Mouse (Mus musculus): Measurements from ENCODE around the gene Usp54. TPM values are rescaled to one million over a fixed set of nuclear protein-coding genes. Genes with fewer than 3 reads are reported as not detected.
"Not testable (repeated sequence)": the region's sequence is repeated elsewhere in the genome, so short reads cannot be mapped to it uniquely, and the experiment has no call there.

The Usp54 gene
- total RNA-seq, 1 experiment from 2014 or later: 0.57 TPM

GRCm38 (mm10) chr14:20658326-20658725 lies 17.5 kb upstream of the Usp54 start:
- ATAC-seq (replicated peaks; ENCODE audit: insufficient number of reproducible peaks, low FRiP score, low TSS enrichment, poor library complexity, severe bottlenecking): no peak

GRCm38 (mm10) chr14:20656361-20656760 lies 15.5 kb upstream of the Usp54 start, which contains the start of gene Myoz1:
Gene Myoz1, minus strand, starts transcription at chr14:20656540.
- no peak for ATAC-seq (replicated peaks; ENCODE audit: insufficient number of reproducible peaks, low FRiP score, low TSS enrichment, poor library complexity, severe bottlenecking)

GRCm38 (mm10) chr14:20655731-20656130 lies 14.9 kb upstream of the Usp54 start:
- no peak for ATAC-seq (replicated peaks; ENCODE audit: insufficient number of reproducible peaks, low FRiP score, low TSS enrichment, poor library complexity, severe bottlenecking)

GRCm38 (mm10) chr14:20654690-20655421 lies 14.0 kb upstream of the Usp54 start:
- ATAC-seq (replicated peaks; ENCODE audit: insufficient number of reproducible peaks, low FRiP score, low TSS enrichment, poor library complexity, severe bottlenecking): peak; percentile 76

- no peak for ATAC-seq (replicated peaks; ENCODE audit: insufficient number of reproducible peaks, low FRiP score, low TSS enrichment, poor library complexity, severe bottlenecking)
Measured at GRCm38 (mm10) chr14:20651722-20652256, 10.9 kb upstream of the Usp54 start.

GRCm38 (mm10) chr14:20651000-20651399 lies 10.1 kb upstream of the Usp54 start:
- ATAC-seq (replicated peaks; ENCODE audit: insufficient number of reproducible peaks, low FRiP score, low TSS enrichment, poor library complexity, severe bottlenecking): no peak

- ATAC-seq (replicated peaks; ENCODE audit: insufficient number of reproducible peaks, low FRiP score, low TSS enrichment, poor library complexity, severe bottlenecking): no peak
Measured at GRCm38 (mm10) chr14:20646381-20646780, 5.5 kb upstream of the Usp54 start.

GRCm38 (mm10) chr14:20645547-20645946 lies 4.7 kb upstream of the Usp54 start:
- ATAC-seq (replicated peaks; ENCODE audit: insufficient number of reproducible peaks, low FRiP score, low TSS enrichment, poor library complexity, severe bottlenecking): no peak

GRCm38 (mm10) chr14:20641438-20641875 lies 594 bp upstream of the Usp54 start:
- no peak for ATAC-seq (replicated peaks; ENCODE audit: insufficient number of reproducible peaks, low FRiP score, low TSS enrichment, poor library complexity, severe bottlenecking)

- no peak for ATAC-seq (replicated peaks; ENCODE audit: insufficient number of reproducible peaks, low FRiP score, low TSS enrichment, poor library complexity, severe bottlenecking)
Measured at GRCm38 (mm10) chr14:20639918-20640619, 794 bp downstream of the Usp54 start.

GRCm38 (mm10) chr14:20638702-20639101 lies 2.2 kb downstream of the Usp54 start:
- no peak for ATAC-seq (replicated peaks; ENCODE audit: insufficient number of reproducible peaks, low FRiP score, low TSS enrichment, poor library complexity, severe bottlenecking)

GRCm38 (mm10) chr14:20637818-20638574 lies 2.9 kb downstream of the Usp54 start:
- no peak for ATAC-seq (replicated peaks; ENCODE audit: insufficient number of reproducible peaks, low FRiP score, low TSS enrichment, poor library complexity, severe bottlenecking)

- ATAC-seq (replicated peaks; ENCODE audit: insufficient number of reproducible peaks, low FRiP score, low TSS enrichment, poor library complexity, severe bottlenecking): not testable (repeated sequence)
Measured at GRCm38 (mm10) chr14:20636968-20637367, 3.9 kb downstream of the Usp54 start.

- no peak for ATAC-seq (replicated peaks; ENCODE audit: insufficient number of reproducible peaks, low FRiP score, low TSS enrichment, poor library complexity, severe bottlenecking)
Measured at GRCm38 (mm10) chr14:20635546-20635945, 5.3 kb downstream of the Usp54 start.

GRCm38 (mm10) chr14:20631253-20631652 lies 9.6 kb downstream of the Usp54 start:
- no peak for ATAC-seq (replicated peaks; ENCODE audit: insufficient number of reproducible peaks, low FRiP score, low TSS enrichment, poor library complexity, severe bottlenecking)

- ATAC-seq (replicated peaks; ENCODE audit: insufficient number of reproducible peaks, low FRiP score, low TSS enrichment, poor library complexity, severe bottlenecking): no peak
Measured at GRCm38 (mm10) chr14:20626971-20627370, 13.9 kb downstream of the Usp54 start.

- ATAC-seq (replicated peaks; ENCODE audit: insufficient number of reproducible peaks, low FRiP score, low TSS enrichment, poor library complexity, severe bottlenecking): no peak
Measured at GRCm38 (mm10) chr14:20626447-20626846, 14.4 kb downstream of the Usp54 start.

- no peak for ATAC-seq (replicated peaks; ENCODE audit: insufficient number of reproducible peaks, low FRiP score, low TSS enrichment, poor library complexity, severe bottlenecking)
Measured at GRCm38 (mm10) chr14:20622907-20623306, 18.0 kb downstream of the Usp54 start.

GRCm38 (mm10) chr14:20622412-20622811 lies 18.5 kb downstream of the Usp54 start:
- no peak for ATAC-seq (replicated peaks; ENCODE audit: insufficient number of reproducible peaks, low FRiP score, low TSS enrichment, poor library complexity, severe bottlenecking)
